Comparison of ENCODE assay signal across 9 mouse cellular contexts in genomic region chr5:138571623-138572022, GRCm38 (mm10). TPM values are rescaled to one million over a fixed set of nuclear protein-coding genes. Genes with fewer than 3 reads are reported as not detected.
DNase-seq lines count a peak whose midpoint lies in the region; ATAC-seq lines count a peak whose summit lies in the region.
"Had no signal": no experiment of that assay in that cellular context is flagged by ENCODE, and none has a peak within 500 bp of the region (broad histone marks: within the 10 kb centered on the region; RNA-seq: fewer than 3 reads in every experiment).

No protein-coding gene starts in this region.

- H3K4me3 ChIP-seq in hindbrain, embryonic 11.5 days (ENCODE audit: low read depth, low read length): no peak overlapping the region
- H3K4me3 ChIP-seq in hindbrain, embryonic 16.5 days (ENCODE audit: low read length): no peak overlapping the region
- H3K4me3 ChIP-seq in limb, embryonic 10.5 days: no peak overlapping the region

- H3K4me2 ChIP-seq in hindbrain, embryonic 11.5 days (replicated peaks; ENCODE audit: low read depth, low read length): no peak overlapping the region
- no peak overlapping the region for H3K4me2 ChIP-seq in hindbrain, embryonic 16.5 days (ENCODE audit: low read length)

- peak; percentile 72 for DNase-seq in hindbrain, embryonic 11.5 days (ENCODE audit: low spot score)
- DNase-seq in 416B (ENCODE audit: low read depth) (peak; percentile 61), MN1 (ENCODE audit: low spot score) (peak; percentile 30)
- peak; percentile 48 for DNase-seq in limb, embryonic 10.5 days (ENCODE audit: low spot score)
- DNase-seq in thymus, postnatal 0 days (ENCODE audit: low spot score): peak; percentile 68
- no peak for DNase-seq in cerebellum, adult 9-11 months
- DNase-seq in heart, postnatal 25 days (ENCODE audit: low spot score): no peak

- no peaks in the 10 kb centered on the region for H3K36me3 ChIP-seq in hindbrain, embryonic 11.5 days (ENCODE audit: control insufficient read depth, insufficient read depth, low read length)
- no peaks in the 10 kb centered on the region for H3K36me3 ChIP-seq in hindbrain, embryonic 16.5 days (ENCODE audit: control insufficient read depth, insufficient read depth, low read length)
- no peaks in the 10 kb centered on the region for H3K36me3 ChIP-seq in limb, embryonic 10.5 days

- H3K27ac ChIP-seq in hindbrain, embryonic 11.5 days (ENCODE audit: low read depth, low read length): no peak overlapping the region
- H3K27ac ChIP-seq in hindbrain, embryonic 16.5 days (ENCODE audit: low read depth, low read length): no peak overlapping the region
- no peak overlapping the region for H3K27ac ChIP-seq in limb, embryonic 10.5 days

- no peaks in the 10 kb centered on the region for H3K27me3 ChIP-seq in hindbrain, embryonic 11.5 days (ENCODE audit: control insufficient read depth, insufficient read depth, low read length)
- H3K27me3 ChIP-seq in hindbrain, embryonic 16.5 days (replicated peaks; ENCODE audit: control insufficient read depth, insufficient read depth, low read length): no peaks in the 10 kb centered on the region
- H3K27me3 ChIP-seq in limb, embryonic 10.5 days (ENCODE audit: low read depth, poor library complexity, severe bottlenecking): no peaks in the 10 kb centered on the region

- whole genome bisulfite sequencing in hindbrain, embryonic 11.5 days: 47% methylated on average over 4 of the region's 4 CpGs
- WGBS in hindbrain, embryonic 16.5 days: 58% methylated on average over 4 of the region's 4 CpGs
- 58% methylated on average over 4 of the region's 4 CpGs for WGBS in limb, embryonic 10.5 days

- no peaks in the 10 kb centered on the region for H3K4me1 ChIP-seq in hindbrain, embryonic 11.5 days (replicated peaks; ENCODE audit: control insufficient read depth, insufficient read depth, low read length)
- H3K4me1 ChIP-seq in hindbrain, embryonic 16.5 days (ENCODE audit: control insufficient read depth, insufficient read depth, low read depth, low read length): no peaks in the 10 kb centered on the region
- H3K4me1 ChIP-seq in limb, embryonic 10.5 days: no peaks in the 10 kb centered on the region

- ATAC-seq in hindbrain, embryonic 11.5 days (ENCODE audit: low FRiP score): no peak
- ATAC-seq in hindbrain, embryonic 16.5 days: no peak

- intact Hi-C loops in heart, postnatal 25 days (cut with DNase I): no loop called here

- no peaks in the 10 kb centered on the region for H3K9me3 ChIP-seq in hindbrain, embryonic 11.5 days (ENCODE audit: control insufficient read depth, low read length)
- H3K9me3 ChIP-seq in hindbrain, embryonic 16.5 days (ENCODE audit: control insufficient read depth, low read length): no peaks in the 10 kb centered on the region
- H3K9me3 ChIP-seq in limb, embryonic 10.5 days (replicated peaks): no peaks in the 10 kb centered on the region

- no peak overlapping the region for H3K9ac ChIP-seq in hindbrain, embryonic 11.5 days (ENCODE audit: low read depth, low read length)
- H3K9ac ChIP-seq in hindbrain, embryonic 16.5 days (ENCODE audit: low read depth, low read length): no peak overlapping the region

RNA-seq across cellular contexts. Expression of gene 1700123K08Rik, which starts 7.1 kb away (rescaled TPM):
- 0.49 TPM in 1 of 2 replicates, not detected in the other for polyA plus RNA-seq in hindbrain, embryonic 11.5 days (2014; fragmentation: Nextera tagmentation; extraction: Ambion mirVana)
- polyA plus RNA-seq in hindbrain, embryonic 16.5 days (2015; fragmentation: Nextera tagmentation; extraction: Ambion mirVana): not detected in 2 replicates
- not detected in 2 replicates for polyA plus RNA-seq in limb, embryonic 10.5 days (2016; fragmentation: Nextera tagmentation; extraction: Ambion mirVana)
- polyA plus RNA-seq in thymus, postnatal 0 days (2015; fragmentation: Nextera tagmentation; extraction: Ambion mirVana): not detected in 2 replicates
- total RNA-seq in heart, postnatal 25 days (2021): not detected
- total RNA-seq: layer of hippocampus, postnatal 25 days had no signal

RNA-seq across cellular contexts. Expression of gene Zfp68, which starts 47.9 kb away (rescaled TPM):
- polyA plus RNA-seq in hindbrain, embryonic 11.5 days (2014; fragmentation: Nextera tagmentation; extraction: Ambion mirVana): 83.5 and 85.2 TPM in 2 replicates
- 65.2 and 69.4 TPM in 2 replicates for polyA plus RNA-seq in hindbrain, embryonic 16.5 days (2015; fragmentation: Nextera tagmentation; extraction: Ambion mirVana)
- 58.4 and 70.5 TPM in 2 replicates for polyA plus RNA-seq in limb, embryonic 10.5 days (2016; fragmentation: Nextera tagmentation; extraction: Ambion mirVana)
- 63.2 and 66.1 TPM in 2 replicates for polyA plus RNA-seq in thymus, postnatal 0 days (2015; fragmentation: Nextera tagmentation; extraction: Ambion mirVana)
- 10 to 100 TPM; 19.9 to 22.4 TPM for total RNA-seq in heart, postnatal 25 days (2021)

RNA-seq across cellular contexts. Expression of gene A430033K04Rik, which starts 51.0 kb away (rescaled TPM):
- polyA plus RNA-seq in hindbrain, embryonic 11.5 days (2014; fragmentation: Nextera tagmentation; extraction: Ambion mirVana): 12.4 and 12.5 TPM in 2 replicates
- 19.2 and 20.6 TPM in 2 replicates for polyA plus RNA-seq in hindbrain, embryonic 16.5 days (2015; fragmentation: Nextera tagmentation; extraction: Ambion mirVana)
- 9.3 and 13.4 TPM in 2 replicates for polyA plus RNA-seq in limb, embryonic 10.5 days (2016; fragmentation: Nextera tagmentation; extraction: Ambion mirVana)
- 7.0 and 9.2 TPM in 2 replicates for polyA plus RNA-seq in thymus, postnatal 0 days (2015; fragmentation: Nextera tagmentation; extraction: Ambion mirVana)
- total RNA-seq in heart, postnatal 25 days (2021): 1 to 10 TPM; 4.3 to 5.0 TPM

Comparison
In these comparisons a context has a peak if more than half of its experiments do, and no peak if none do; other contexts are left out.
1. DNase-seq: peak in hindbrain, embryonic 11.5 days (single experiment), 416B (single experiment), MN1 (single experiment), limb, embryonic 10.5 days (single experiment) and thymus, postnatal 0 days (single experiment); none in cerebellum, adult 9-11 months (single experiment) and heart, postnatal 25 days (single experiment).